Mouse (Mus musculus): ENCODE data around the gene 4430402I18Rik.

- TF ChIP-seq MAFK (IDR thresholded peaks at IDR 0.05; ENCODE audit: insufficient read depth, low read depth, low read length) (no peak), ZNF384 (IDR thresholded peaks at IDR 0.05; ENCODE audit: low read depth, low read length) (no peak), HCFC1 (IDR thresholded peaks at IDR 0.05; ENCODE audit: borderline replicate concordance, insufficient read depth, low read length) (no peak), CHD2 (IDR thresholded peaks at IDR 0.05; ENCODE audit: low read depth, low read length) (no peak)
Observed at GRCm38 (mm10) chr19:29014466-29015055, 47.0 kb upstream of the 4430402I18Rik start.

Data from ES-E14 (cell line).